Mouse (Mus musculus) lung, adult 2 months (tissue): ENCODE measurements around the gene Ero1lb.

Experiments used
- CTCF ChIP-seq: fragments of 200-500 bp; IDR thresholded peaks from 2 replicates; pipeline ENCODE4 v1.5.1; 2011; ENCODE audit warnings: mild to moderate bottlenecking, low read length, control low read depth; ENCODE audit not compliant: insufficient read depth
- POLR2A ChIP-seq: fragments of 200-500 bp; IDR thresholded peaks from 2 replicates; pipeline ENCODE4 v1.6.1; 2011; ENCODE audit warnings: low read depth, mild to moderate bottlenecking, control low read depth, low read length, borderline replicate concordance; ENCODE audit errors: extremely low read depth

DNA sequence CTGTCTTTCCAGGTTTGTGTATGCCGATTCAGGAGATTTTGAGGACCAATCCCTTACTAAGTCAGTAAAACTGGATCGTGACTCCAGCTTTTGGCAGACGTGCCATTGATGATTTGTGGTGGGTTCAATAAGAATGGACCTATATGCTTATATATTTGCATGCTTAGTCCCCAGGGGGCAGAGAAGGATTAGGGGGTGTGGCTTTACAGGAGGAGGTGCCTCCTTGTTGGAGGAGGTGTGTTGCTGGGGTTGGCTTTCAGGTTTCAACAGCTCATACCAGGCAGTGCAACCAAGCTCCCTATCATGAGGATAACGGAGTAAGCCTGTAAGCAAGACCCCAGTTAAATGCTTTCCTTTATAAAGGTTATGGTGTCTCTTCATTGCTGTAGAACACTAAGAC lies 11.5 kb upstream of the Ero1lb start:
- no peak for TF ChIP-seq POLR2A
- TF ChIP-seq CTCF: no peak
